8 mouse cellular contexts compared by ENCODE assay signal in the genomic region with DNA sequence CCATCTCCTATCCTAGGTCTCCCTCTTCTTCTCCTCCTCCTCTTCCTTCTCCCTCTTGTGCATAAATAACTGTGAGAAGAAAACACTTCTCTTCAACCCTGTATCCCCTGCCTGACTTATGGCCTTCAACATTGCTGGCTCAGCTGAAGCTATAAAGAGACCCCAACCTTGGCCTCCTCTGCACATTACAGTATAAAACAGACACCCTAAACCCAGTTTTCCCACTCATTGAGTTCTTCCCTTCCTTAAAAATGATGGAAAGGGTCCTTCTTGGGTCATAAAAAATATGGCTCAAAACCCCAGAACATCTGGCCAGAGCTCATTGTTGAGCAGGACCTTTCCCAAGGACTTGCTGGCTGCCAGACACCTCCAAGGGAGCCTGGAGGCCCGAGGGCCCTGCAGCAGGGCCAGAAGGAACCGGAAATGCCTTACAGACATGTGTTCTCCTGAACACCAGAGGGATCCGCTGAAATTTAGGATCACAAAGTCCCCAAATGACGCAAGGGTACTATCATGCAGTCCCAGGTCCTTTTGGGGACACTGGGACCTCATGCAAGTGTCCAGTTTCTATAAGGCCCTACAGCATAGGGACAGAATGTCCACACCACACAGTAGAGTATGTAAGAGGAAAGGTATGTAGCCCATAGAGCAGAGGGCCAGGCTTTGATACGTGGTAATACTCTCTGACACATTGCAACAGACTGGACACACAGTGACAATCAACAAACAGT.
DNase-seq lines count a peak whose midpoint lies in the region; ATAC-seq lines count a peak whose summit lies in the region.

No protein-coding gene starts in this region.

- no peak overlapping the region for H3K9ac ChIP-seq in hindbrain, embryonic 11.5 days (ENCODE audit: low read depth, low read length)
- H3K9ac ChIP-seq in hindbrain, embryonic 12.5 days, result no peak overlapping the region
- peak overlapping the region; percentile 37 for H3K9ac ChIP-seq in intestine, embryonic 16.5 days (ENCODE audit: low read depth, low read length)
- H3K9ac ChIP-seq in stomach, embryonic 16.5 days (ENCODE audit: low read length), result no peak overlapping the region

- H3K4me3 ChIP-seq in hindbrain, embryonic 11.5 days (ENCODE audit: low read depth, low read length), result no peak overlapping the region
- no peak overlapping the region for H3K4me3 ChIP-seq in hindbrain, embryonic 12.5 days
- H3K4me3 ChIP-seq in intestine, embryonic 16.5 days (ENCODE audit: low read length), result no peak overlapping the region
- no peak overlapping the region for H3K4me3 ChIP-seq in stomach, embryonic 16.5 days (replicated peaks; ENCODE audit: low read length)

- H3K27ac ChIP-seq in hindbrain, embryonic 11.5 days (ENCODE audit: low read depth, low read length), result no peak overlapping the region
- no peak overlapping the region for H3K27ac ChIP-seq in hindbrain, embryonic 12.5 days
- peak overlapping the region; percentile 31; the same call in 1 of the 2 replicates for H3K27ac ChIP-seq in intestine, embryonic 16.5 days (ENCODE audit: low read length)
- peak overlapping the region; percentile 43; the same call in 1 of the 2 replicates for H3K27ac ChIP-seq in stomach, embryonic 16.5 days (ENCODE audit: low read length)

- H3K9me3 ChIP-seq in hindbrain, embryonic 11.5 days (ENCODE audit: control insufficient read depth, low read length), result no peaks in the 10 kb centered on the region
- no peaks in the 10 kb centered on the region for H3K9me3 ChIP-seq in hindbrain, embryonic 12.5 days (replicated peaks)
- H3K9me3 ChIP-seq in intestine, embryonic 16.5 days (ENCODE audit: control insufficient read depth, low read length), result no peaks in the 10 kb centered on the region
- no peaks in the 10 kb centered on the region for H3K9me3 ChIP-seq in stomach, embryonic 16.5 days (replicated peaks; ENCODE audit: control insufficient read depth, low read length)

- ATAC-seq in hindbrain, embryonic 11.5 days (ENCODE audit: low FRiP score), result peak; percentile 46
- no peak for ATAC-seq in hindbrain, embryonic 12.5 days (ENCODE audit: low FRiP score)
- ATAC-seq in intestine, embryonic 16.5 days, result peak; percentile 54
- ATAC-seq in stomach, embryonic 16.5 days (ENCODE audit: insufficient read depth, low FRiP score), result no peak

- no peak for DNase-seq in hindbrain, embryonic 11.5 days (ENCODE audit: low spot score)
- peak; percentile 14 for DNase-seq in ovary, postnatal 14 days (ENCODE audit: low spot score)
- DNase-seq in ovary, postnatal 36 days (ENCODE audit: low spot score), result no peak
- no peak for DNase-seq in adrenal gland, adult 8-10 months
- DNase-seq in cerebellum, adult 9-10 months, result no peak

- H3K27me3 ChIP-seq in hindbrain, embryonic 11.5 days (ENCODE audit: control insufficient read depth, insufficient read depth, low read length), result no peaks in the 10 kb centered on the region
- H3K27me3 ChIP-seq in hindbrain, embryonic 12.5 days, result no peaks in the 10 kb centered on the region
- no peaks in the 10 kb centered on the region for H3K27me3 ChIP-seq in intestine, embryonic 16.5 days (replicated peaks; ENCODE audit: control insufficient read depth, insufficient read depth, low read length)
- H3K27me3 ChIP-seq in stomach, embryonic 16.5 days (ENCODE audit: control insufficient read depth, insufficient read depth, low read length), result no peaks in the 10 kb centered on the region

- H3K4me2 ChIP-seq in hindbrain, embryonic 11.5 days (replicated peaks; ENCODE audit: low read depth, low read length), result no peak overlapping the region
- H3K4me2 ChIP-seq in hindbrain, embryonic 12.5 days (replicated peaks), result no peak overlapping the region
- H3K4me2 ChIP-seq in intestine, embryonic 16.5 days (ENCODE audit: low read depth, low read length), result no peak overlapping the region
- H3K4me2 ChIP-seq in stomach, embryonic 16.5 days (ENCODE audit: low read depth, low read length), result no peak overlapping the region

- no peaks in the 10 kb centered on the region for H3K4me1 ChIP-seq in hindbrain, embryonic 11.5 days (replicated peaks; ENCODE audit: control insufficient read depth, insufficient read depth, low read length)
- no peaks in the 10 kb centered on the region for H3K4me1 ChIP-seq in hindbrain, embryonic 12.5 days
- 0 out of 2 replicates have a peak, but pooled peaks cover 3% of the 10 kb centered on the region for H3K4me1 ChIP-seq in intestine, embryonic 16.5 days (ENCODE audit: control insufficient read depth, insufficient read depth, low read length)
- no peaks in the 10 kb centered on the region for H3K4me1 ChIP-seq in stomach, embryonic 16.5 days (ENCODE audit: control insufficient read depth, insufficient read depth, low read length)

- no peaks in the 10 kb centered on the region for H3K36me3 ChIP-seq in hindbrain, embryonic 11.5 days (ENCODE audit: control insufficient read depth, insufficient read depth, low read length)
- no peaks in the 10 kb centered on the region for H3K36me3 ChIP-seq in hindbrain, embryonic 12.5 days
- H3K36me3 ChIP-seq in intestine, embryonic 16.5 days (ENCODE audit: control insufficient read depth, insufficient read depth, low read length), result no peaks in the 10 kb centered on the region
- no peaks in the 10 kb centered on the region for H3K36me3 ChIP-seq in stomach, embryonic 16.5 days (ENCODE audit: control insufficient read depth, insufficient read depth, low read length)

- 78% methylated on average over 5 of the region's 5 CpGs for WGBS in hindbrain, embryonic 11.5 days
- WGBS in hindbrain, embryonic 12.5 days, result 80% methylated on average over 5 of the region's 5 CpGs
- 67% methylated on average over 5 of the region's 5 CpGs for WGBS in intestine, embryonic 16.5 days
- WGBS in stomach, embryonic 16.5 days, result 64% methylated on average over 5 of the region's 5 CpGs

Comparison
In these comparisons a context has a peak if more than half of its experiments do, and no peak if none do; other contexts are left out.
1. ATAC-seq: peak in hindbrain, embryonic 11.5 days (single experiment) and intestine, embryonic 16.5 days (single experiment); none in hindbrain, embryonic 12.5 days (single experiment) and stomach, embryonic 16.5 days (single experiment).
2. H3K27ac ChIP-seq: peak in intestine, embryonic 16.5 days (single experiment) and stomach, embryonic 16.5 days (single experiment); none in hindbrain, embryonic 11.5 days (single experiment) and hindbrain, embryonic 12.5 days (single experiment).